Mouse (Mus musculus): ENCODE data around the gene Rab4b.
A peak's percentile ranks its signal among the peaks of the same experiment; 100 is the strongest.

Gene Rab4b

GRCm38 (mm10) chr7:27159256-27159655 lies 19.4 kb downstream of the Rab4b start:
- no peak for DNase-seq (ENCODE audit: low spot score)

DNA sequence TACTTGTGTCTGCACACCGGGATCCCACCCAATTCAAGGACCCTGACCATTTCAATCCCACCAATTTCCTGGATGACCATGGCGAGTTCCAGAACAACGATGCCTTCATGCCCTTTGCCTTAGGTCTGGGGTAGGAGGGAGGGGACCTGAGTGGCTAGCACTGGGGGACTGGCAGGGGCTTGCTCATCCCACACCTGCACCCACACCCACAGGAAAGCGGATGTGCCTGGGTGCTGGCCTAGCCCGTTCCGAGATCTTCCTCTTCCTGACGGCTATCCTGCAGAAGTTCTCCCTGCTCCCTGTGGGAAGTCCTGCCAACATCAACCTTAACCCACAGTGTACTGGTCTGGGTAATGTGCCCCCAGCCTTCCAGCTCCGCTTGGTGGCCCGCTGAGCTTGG lies 20.5 kb downstream of the Rab4b start:
- no peak for DNase-seq (ENCODE audit: low spot score)

- DNase-seq (ENCODE audit: low spot score) = no peak
Observed at GRCm38 (mm10) chr7:27156005-27156404, 22.7 kb downstream of the Rab4b start.

DNA sequence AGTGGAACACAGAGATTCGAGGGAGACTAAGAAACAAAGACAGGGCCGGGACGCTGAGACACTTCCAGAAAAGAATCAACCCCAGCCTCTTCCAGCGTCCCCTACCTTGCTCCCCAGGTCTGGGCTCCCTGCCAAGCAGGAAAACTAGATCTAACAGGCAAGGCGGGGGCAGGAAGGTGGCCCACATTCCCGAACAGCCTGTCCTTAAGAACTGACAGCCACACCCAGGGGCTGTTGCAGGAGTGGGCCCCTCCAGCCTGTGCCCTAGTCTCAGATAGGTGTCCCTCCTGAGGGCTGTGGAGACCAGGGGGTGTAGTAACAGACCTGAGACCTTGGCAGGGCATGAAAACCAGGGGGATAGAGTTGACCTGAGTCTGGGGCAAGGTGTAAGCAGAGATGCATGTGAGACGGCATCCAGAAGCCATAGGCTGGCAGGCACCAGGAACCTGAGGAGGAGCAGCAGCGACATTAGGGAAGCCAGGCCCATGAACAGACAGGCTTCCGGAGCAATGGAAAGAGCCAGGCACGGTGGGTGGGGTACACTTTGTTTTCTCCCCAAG lies 25.4 kb downstream of the Rab4b start, which contains the start of gene Cyp2t4:
Gene Cyp2t4, plus strand, starts transcription at position 510 of the 560 bp plus-strand sequence.
- DNase-seq (ENCODE audit: low spot score) = no peak

- DNase-seq (ENCODE audit: low spot score) = no peak
Observed at GRCm38 (mm10) chr7:27136410-27136996, 42.2 kb downstream of the Rab4b start.

- no peak for DNase-seq (ENCODE audit: low spot score)
Observed at GRCm38 (mm10) chr7:27133757-27134156, 44.9 kb downstream of the Rab4b start.

- DNase-seq (ENCODE audit: low spot score) = peak; percentile 32
Observed at GRCm38 (mm10) chr7:27133156-27133555, 45.5 kb downstream of the Rab4b start.

GRCm38 (mm10) chr7:27132588-27132987 lies 46.1 kb downstream of the Rab4b start:
- no peak for DNase-seq (ENCODE audit: low spot score)

DNA sequence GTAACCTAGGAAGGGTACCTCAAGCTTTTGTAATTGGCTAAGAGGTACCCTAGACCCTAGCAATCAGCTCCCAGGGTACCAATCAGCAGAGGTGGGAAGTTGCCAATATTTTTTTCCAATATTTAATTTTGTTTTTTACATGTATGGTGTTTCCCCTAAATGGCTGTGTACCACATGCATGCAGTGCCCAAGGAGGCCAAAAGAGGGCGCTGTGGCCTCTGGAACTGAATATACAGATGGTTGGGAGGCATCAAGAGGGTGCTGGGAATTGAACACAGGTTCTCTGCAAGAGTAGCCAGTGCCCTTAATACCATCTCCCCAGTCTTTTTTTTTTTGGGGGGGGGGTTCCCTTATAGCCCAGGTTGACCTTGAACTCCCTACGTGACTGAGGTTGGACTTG lies 47.3 kb downstream of the Rab4b start:
- DNase-seq (ENCODE audit: low spot score) = no peak

DNA sequence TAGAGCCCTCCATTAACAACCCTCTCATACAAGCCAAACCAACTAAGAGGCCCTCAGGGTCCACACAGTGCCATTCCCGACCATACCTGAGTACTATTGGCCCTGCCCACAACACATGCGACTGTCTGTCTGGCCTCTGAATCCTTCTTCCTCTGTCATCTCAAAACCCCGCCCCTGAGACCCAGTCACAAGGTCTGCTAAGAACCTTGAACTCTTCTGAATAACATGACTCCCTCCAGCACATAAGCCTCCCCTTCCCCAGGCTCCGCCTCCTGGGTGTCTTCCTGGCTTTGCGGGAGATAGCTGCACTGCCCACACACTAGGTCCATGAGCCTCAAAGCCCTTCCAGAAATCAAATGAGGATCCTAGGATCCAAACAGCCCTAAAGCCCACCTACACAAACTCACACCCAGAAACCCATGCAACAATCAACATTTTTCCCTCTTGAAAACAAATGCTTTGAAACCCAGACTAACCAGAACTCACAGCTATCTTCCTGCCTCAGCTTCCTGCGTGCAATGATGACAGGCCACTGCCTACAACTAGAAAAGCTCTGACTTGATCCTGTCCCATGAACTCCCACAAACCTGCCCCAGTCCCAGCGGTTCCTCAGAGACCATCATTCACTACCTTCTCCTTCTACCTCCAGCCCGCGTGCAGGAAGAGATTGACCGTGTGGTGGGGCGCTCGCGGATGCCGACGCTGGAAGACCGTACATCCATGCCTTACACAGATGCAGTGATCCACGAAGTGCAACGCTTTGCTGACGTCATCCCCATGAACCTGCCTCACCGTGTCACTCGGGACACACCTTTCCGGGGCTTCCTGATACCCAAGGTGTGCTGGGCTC lies 48.0 kb downstream of the Rab4b start:
- DNase-seq (ENCODE audit: low spot score) = no peak

GRCm38 (mm10) chr7:27129811-27130210 lies 48.9 kb downstream of the Rab4b start:
- no peak for DNase-seq (ENCODE audit: low spot score)

DNA sequence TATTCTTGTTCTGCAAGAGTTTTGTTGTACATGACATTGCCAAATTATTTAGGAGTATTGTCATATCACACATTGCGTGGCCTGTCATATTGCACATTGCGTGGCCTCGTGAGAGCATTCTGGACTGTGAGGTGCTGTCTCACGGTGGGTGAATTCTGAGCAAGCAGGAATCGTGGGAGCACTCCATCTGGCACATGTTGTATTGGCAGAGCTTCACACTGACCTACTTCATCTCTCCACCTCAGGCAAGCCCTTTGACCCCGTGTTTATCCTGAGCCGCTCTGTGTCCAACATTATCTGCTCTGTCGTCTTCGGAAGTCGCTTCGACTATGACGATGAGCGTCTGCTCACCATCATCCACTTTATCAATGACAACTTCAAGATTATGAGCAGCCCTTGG lies 49.8 kb downstream of the Rab4b start:
- no peak for DNase-seq (ENCODE audit: low spot score)

DNA sequence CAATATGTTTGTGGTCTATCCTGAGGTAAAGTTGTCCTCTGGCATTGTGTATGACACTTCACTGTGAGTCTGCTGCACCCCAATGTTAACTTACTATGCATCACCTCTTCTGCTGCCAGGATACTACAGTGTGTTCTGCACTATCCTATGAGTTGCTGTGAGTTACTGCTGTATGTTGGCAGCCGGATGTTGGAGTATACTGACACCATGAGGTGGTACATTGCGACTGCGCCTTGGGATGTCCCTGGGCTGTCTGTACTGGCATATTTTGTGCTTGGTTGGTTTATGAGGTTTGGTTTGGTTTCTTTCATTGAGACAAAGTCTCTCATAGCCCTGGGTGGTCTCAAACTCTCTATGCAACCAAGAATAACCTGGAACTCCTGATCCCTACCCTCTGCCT lies 50.5 kb downstream of the Rab4b start:
- peak; percentile 45 for DNase-seq (ENCODE audit: low spot score)

GRCm38 (mm10) chr7:27124969-27125368 lies 53.7 kb downstream of the Rab4b start:
- no peak for DNase-seq (ENCODE audit: low spot score)

- no peak for DNase-seq (ENCODE audit: low spot score)
Observed at GRCm38 (mm10) chr7:27124305-27124832, 54.3 kb downstream of the Rab4b start.

GRCm38 (mm10) chr7:27119676-27120075 lies 59.0 kb downstream of the Rab4b start, which contains the start of gene Cyp2f2:
Gene Cyp2f2, plus strand, starts transcription at chr7:27119909.
- DNase-seq (ENCODE audit: low spot score) = no peak

Measured in ovary, postnatal 36 days (tissue).